Mouse (Mus musculus): ENCODE data around the gene Emc10.
A peak's percentile ranks its signal among the peaks of the same experiment; 100 is the strongest.

Emc10 gene

DNA sequence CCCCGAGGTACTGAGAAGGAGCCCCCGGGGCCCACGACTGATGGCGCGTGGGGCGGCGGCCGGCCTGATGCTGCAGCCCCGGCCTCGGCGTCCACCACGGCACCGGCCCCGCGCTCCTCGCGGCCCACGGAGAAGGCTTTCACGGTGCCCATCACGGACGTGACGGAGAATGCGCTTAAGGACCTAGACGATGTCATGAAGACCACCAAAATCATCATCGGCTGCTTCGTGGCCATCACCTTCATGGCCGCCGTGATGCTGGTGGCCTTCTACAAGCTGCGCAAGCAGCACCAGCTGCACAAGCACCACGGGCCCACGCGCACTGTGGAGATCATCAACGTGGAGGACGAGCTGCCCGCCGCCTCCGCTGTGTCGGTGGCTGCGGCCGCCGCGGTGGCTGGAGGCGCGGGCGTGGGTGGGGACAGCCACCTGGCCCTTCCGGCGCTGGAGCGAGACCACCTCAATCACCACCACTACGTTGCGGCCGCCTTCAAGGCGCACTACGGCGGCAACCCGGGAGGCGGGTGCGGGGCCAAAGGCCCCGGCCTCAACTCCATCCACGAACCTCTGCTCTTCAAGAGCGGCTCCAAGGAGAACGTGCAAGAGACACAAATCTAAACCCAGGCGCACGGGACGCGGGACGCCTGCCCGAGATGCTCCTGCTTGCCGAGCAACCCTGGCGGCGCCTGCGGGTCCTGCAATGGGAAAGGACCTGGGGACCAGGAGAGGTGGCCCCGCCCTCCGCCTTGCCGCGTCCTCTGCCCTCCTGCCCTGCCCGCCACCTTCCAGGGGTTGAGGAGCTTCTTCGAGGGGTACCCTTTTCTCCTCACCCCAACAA is 33.9 kb downstream of the Emc10 start:
- DNase-seq: peak; percentile 51 to 76

DNA sequence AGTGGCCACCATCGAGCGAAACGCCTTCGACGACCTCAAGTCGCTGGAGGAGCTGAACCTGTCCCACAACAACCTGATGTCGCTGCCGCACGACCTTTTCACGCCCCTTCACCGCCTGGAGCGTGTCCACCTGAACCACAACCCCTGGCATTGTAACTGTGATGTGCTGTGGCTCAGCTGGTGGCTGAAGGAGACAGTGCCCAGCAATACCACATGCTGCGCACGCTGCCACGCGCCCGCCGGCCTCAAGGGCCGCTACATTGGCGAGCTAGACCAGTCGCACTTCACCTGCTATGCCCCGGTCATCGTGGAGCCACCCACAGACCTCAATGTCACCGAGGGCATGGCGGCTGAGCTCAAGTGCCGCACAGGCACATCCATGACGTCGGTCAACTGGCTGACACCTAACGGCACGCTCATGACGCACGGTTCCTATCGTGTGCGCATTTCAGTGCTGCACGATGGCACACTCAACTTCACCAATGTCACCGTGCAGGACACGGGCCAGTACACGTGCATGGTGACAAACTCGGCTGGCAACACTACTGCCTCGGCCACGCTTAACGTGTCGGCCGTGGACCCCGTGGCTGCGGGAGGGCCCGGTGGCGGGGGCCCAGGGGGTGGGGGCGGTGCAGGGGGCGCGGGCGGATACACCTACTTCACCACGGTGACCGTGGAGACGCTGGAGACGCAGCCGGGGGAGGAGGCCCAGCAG is 34.7 kb downstream of the Emc10 start:
- peak; percentile 22 to 24 for DNase-seq

GRCm38 (mm10) chr7:44460767-44461502 is 35.4 kb downstream of the Emc10 start:
- DNase-seq: peak in 1 of 2 experiments; percentile 23

DNA sequence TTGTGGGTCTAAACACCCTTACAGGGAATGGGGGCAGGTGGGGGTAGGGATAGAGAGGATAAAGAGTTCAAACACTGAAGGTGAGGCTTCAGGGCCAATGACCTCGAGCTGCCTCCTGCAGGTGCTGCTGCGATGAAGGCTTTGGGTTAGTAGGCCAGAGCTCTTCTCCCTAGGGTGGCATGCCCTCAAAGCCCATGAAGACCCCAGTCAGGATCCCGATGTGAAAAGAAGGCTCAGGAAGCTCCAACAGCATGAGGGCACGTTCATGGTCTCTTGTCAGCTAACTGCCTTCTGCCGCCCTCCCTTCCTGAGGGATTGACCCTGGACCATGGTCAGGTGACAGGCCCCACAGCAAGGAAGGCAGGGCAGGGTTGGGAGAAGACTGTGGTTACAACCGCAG is 36.3 kb downstream of the Emc10 start:
- peak in 1 of 2 experiments; percentile 8 for DNase-seq

DNA sequence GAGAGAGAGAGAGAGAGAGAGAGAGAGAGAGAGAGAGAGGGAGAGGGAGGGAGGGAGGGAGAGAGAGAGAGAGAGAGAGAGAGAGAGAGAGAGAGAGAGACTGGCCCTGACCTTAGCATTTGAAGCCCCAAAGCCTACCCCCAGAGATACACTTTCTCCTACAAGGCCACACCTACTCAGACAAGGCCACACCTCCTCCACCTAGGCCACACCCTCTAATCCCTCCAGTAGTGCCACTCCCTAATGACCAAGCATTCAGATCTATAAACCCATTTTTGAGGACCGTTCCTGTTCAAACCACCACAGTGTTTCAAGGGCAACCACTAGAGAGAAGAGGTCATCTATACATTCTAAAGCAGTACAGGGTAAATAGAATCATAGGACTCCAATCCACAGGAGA is 40.0 kb downstream of the Emc10 start:
- peak in 1 of 2 experiments; percentile 2 for DNase-seq

- no peak for DNase-seq
Observed at GRCm38 (mm10) chr7:44453256-44453655, 43.1 kb downstream of the Emc10 start.

DNA sequence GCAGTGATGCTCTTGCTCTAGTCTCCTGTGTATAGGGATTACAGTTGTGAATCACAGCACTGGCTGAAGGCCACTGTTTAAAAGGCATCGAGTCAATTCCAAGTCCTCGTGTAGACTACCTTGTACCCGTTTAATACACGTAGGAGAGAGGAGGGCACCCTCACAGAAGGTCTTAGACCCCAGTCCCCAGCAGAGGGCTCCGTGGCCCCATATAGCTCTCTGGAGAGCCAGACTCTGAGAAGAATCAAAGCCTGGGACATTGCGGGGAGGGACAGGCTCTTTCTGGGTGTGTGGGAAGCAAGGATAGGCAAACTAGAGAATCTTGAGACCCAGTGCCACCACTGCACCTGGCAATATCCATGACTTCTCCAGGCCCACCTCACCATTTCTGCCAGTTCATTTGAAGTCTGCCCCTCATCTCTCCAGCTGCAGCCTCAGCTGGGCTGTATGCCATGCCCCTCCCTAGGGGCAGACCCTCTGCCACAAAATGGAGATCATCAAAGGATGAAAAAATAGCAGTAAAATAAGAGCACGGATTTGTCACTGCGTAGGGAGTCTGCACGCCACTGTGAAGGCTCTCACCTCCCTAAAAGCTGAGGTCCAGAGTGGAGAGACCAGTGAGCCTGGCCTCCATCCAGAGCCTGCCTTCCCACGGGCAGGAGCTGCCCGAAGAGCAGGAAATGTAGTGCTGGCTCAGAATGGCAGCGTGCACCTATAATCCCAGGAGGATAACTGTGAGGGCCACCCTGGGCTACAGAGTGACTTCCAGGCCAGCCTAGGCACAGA is 50.1 kb downstream of the Emc10 start:
- peak; percentile 73 to 75 for DNase-seq

- DNase-seq: peak in 1 of 2 experiments; percentile 34
Observed at GRCm38 (mm10) chr7:44445528-44445923, 50.8 kb downstream of the Emc10 start.

DNA sequence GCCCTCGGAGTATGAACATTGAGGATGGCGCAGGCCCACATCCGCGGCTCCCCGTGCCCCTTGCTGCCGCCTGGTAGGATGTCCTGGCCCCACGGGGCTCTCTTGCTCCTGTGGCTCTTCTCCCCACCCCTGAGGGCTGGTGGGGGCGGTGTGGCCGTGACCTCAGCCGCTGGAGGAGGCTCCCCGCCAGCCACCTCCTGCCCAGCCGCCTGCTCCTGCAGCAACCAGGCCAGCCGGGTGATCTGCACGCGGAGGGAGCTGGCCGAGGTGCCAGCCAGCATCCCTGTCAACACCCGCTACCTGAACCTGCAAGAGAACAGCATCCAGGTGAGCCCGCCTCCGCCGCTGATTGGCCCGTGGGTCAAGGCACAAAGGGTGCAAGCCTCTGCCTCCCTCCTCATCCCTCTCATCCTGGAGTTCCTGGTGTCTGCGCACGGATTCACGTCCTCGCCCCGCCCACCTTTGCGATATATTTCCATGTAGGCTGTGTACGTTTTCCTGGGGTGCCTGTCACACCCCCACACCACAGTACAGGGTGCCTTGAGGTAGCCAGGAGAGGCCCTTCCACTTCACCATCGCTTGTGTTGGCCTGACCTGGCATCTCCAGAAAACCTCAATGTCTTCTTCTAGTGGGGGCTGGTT is 51.3 kb downstream of the Emc10 start:
- peak; percentile 39 to 42 for DNase-seq

GRCm38 (mm10) chr7:44443268-44444173 is 52.8 kb downstream of the Emc10 start:
- peak; percentile 72 to 76 for DNase-seq

- peak; percentile 71 to 80 for DNase-seq
Observed at GRCm38 (mm10) chr7:44442407-44442821, 53.9 kb downstream of the Emc10 start.

- DNase-seq: peak; percentile 80 to 86
Observed at GRCm38 (mm10) chr7:44441648-44442109, 54.6 kb downstream of the Emc10 start.

- DNase-seq: no peak
Observed at GRCm38 (mm10) chr7:44441180-44441579, 55.1 kb downstream of the Emc10 start.

GRCm38 (mm10) chr7:44440479-44440878 is 55.9 kb downstream of the Emc10 start:
- no peak for DNase-seq
